Mouse (Mus musculus): Measurements from ENCODE around the gene Stk38.

The Stk38 gene

GRCm38 (mm10) chr17:28954416-28954815 is 53.4 kb downstream of the Stk38 start:
- no peak for DNase-seq (ENCODE audit: low read depth, low spot score)

- DNase-seq (ENCODE audit: low read depth, low spot score) = peak; percentile 39
Measured at GRCm38 (mm10) chr17:28953251-28953650, 54.5 kb downstream of the Stk38 start.

GRCm38 (mm10) chr17:28951831-28952799 is 55.7 kb downstream of the Stk38 start, which contains the start of gene Kctd20:
Kctd20 (plus strand) TSS chr17:28951950.
- peak; percentile 81 for DNase-seq (ENCODE audit: low read depth, low spot score)

GRCm38 (mm10) chr17:28950751-28951150 is 57.0 kb downstream of the Stk38 start:
- DNase-seq (ENCODE audit: low read depth, low spot score) = no peak

- peak; percentile 93 for DNase-seq (ENCODE audit: low read depth, low spot score)
Measured at GRCm38 (mm10) chr17:28948661-28949060, 59.1 kb downstream of the Stk38 start.

GRCm38 (mm10) chr17:28947011-28947939 is 60.5 kb downstream of the Stk38 start:
- DNase-seq (ENCODE audit: low read depth, low spot score) = no peak

- no peak for DNase-seq (ENCODE audit: low read depth, low spot score)
Measured at GRCm38 (mm10) chr17:28944481-28944880, 63.3 kb downstream of the Stk38 start.

- DNase-seq (ENCODE audit: low read depth, low spot score) = no peak
Measured at GRCm38 (mm10) chr17:28943740-28944139, 64.1 kb downstream of the Stk38 start, which contains the start of gene Pxt1. Pxt1 (minus strand) TSS chr17:28943840.

GRCm38 (mm10) chr17:28942101-28942500 is 65.7 kb downstream of the Stk38 start:
- DNase-seq (ENCODE audit: low read depth, low spot score) = no peak

GRCm38 (mm10) chr17:28940776-28941555 is 66.8 kb downstream of the Stk38 start:
- no peak for DNase-seq (ENCODE audit: low read depth, low spot score)

- no peak for DNase-seq (ENCODE audit: low read depth, low spot score)
Measured at GRCm38 (mm10) chr17:28936622-28937345, 71.0 kb downstream of the Stk38 start.

- no peak for DNase-seq (ENCODE audit: low read depth, low spot score)
Measured at GRCm38 (mm10) chr17:28936133-28936532, 71.7 kb downstream of the Stk38 start.

- DNase-seq (ENCODE audit: low read depth, low spot score) = no peak
Measured at GRCm38 (mm10) chr17:28934120-28934916, 73.5 kb downstream of the Stk38 start.

GRCm38 (mm10) chr17:28932274-28932673 is 75.5 kb downstream of the Stk38 start:
- no peak for DNase-seq (ENCODE audit: low read depth, low spot score)

GRCm38 (mm10) chr17:28931436-28932211 is 76.2 kb downstream of the Stk38 start:
- DNase-seq (ENCODE audit: low read depth, low spot score) = peak; percentile 69

GRCm38 (mm10) chr17:28930392-28931074 is 77.3 kb downstream of the Stk38 start:
- DNase-seq (ENCODE audit: low read depth, low spot score) = peak; percentile 92

GRCm38 (mm10) chr17:28929369-28929768 is 78.4 kb downstream of the Stk38 start:
- DNase-seq (ENCODE audit: low read depth, low spot score) = no peak

- DNase-seq (ENCODE audit: low read depth, low spot score) = no peak
Measured at GRCm38 (mm10) chr17:28928004-28928403, 79.8 kb downstream of the Stk38 start.

Data from 3T3-L1 (cell line).